Mouse (Mus musculus): ENCODE measurements around the gene Uck1.

Gene Uck1

GRCm38 (mm10) chr2:32218541-32219334 lies 41.2 kb downstream of the Uck1 start:
- no peak for DNase-seq (ENCODE audit: low spot score)

- DNase-seq (ENCODE audit: low spot score): no peak
Measured at GRCm38 (mm10) chr2:32218113-32218512, 41.8 kb downstream of the Uck1 start.

GRCm38 (mm10) chr2:32217656-32218055 lies 42.3 kb downstream of the Uck1 start:
- DNase-seq (ENCODE audit: low spot score): no peak

GRCm38 (mm10) chr2:32216506-32216905 lies 43.5 kb downstream of the Uck1 start:
- no peak for DNase-seq (ENCODE audit: low spot score)

GRCm38 (mm10) chr2:32215576-32215975 lies 44.4 kb downstream of the Uck1 start:
- no peak for DNase-seq (ENCODE audit: low spot score)

- DNase-seq (ENCODE audit: low spot score): no peak
Measured at GRCm38 (mm10) chr2:32213000-32213399, 47.0 kb downstream of the Uck1 start.

GRCm38 (mm10) chr2:32211689-32212088 lies 48.3 kb downstream of the Uck1 start:
- no peak for DNase-seq (ENCODE audit: low spot score)

- no peak for DNase-seq (ENCODE audit: low spot score)
Measured at GRCm38 (mm10) chr2:32207682-32208081, 52.3 kb downstream of the Uck1 start.
